8 mouse cellular contexts compared by ENCODE assay signal in genomic region chr6:87849780-87850154, GRCm38 (mm10). TPM values are rescaled to one million over a fixed set of nuclear protein-coding genes. Genes with fewer than 3 reads are reported as not detected.
DNase-seq lines count a peak whose midpoint lies in the region; ATAC-seq and TF ChIP-seq lines count a peak whose summit lies in the region.

No protein-coding gene starts in this region.

- H3K27me3 ChIP-seq in heart, embryonic 10.5 days (ENCODE audit: insufficient read depth, poor library complexity, severe bottlenecking): no peaks in the 10 kb centered on the region
- H3K27me3 ChIP-seq in forebrain, embryonic 13.5 days: no peaks in the 10 kb centered on the region
- no peaks in the 10 kb centered on the region for H3K27me3 ChIP-seq in liver, embryonic 12.5 days (replicated peaks)
- H3K27me3 ChIP-seq in small intestine, adult 2 months (ENCODE audit: control insufficient read depth, insufficient read depth, low read length): no peaks in the 10 kb centered on the region

- WGBS in heart, embryonic 10.5 days: 2% methylated on average over 8 of the region's 8 CpGs
- WGBS in forebrain, embryonic 13.5 days: under 1% methylated on average over 8 of the region's 8 CpGs
- 0% methylated on average over 8 of the region's 8 CpGs for WGBS in liver, embryonic 12.5 days (ENCODE audit: insufficient replicate concordance)
- WGBS in small intestine, adult 2 months: under 1% methylated on average over 8 of the region's 8 CpGs

- peak; percentile 83 for DNase-seq in heart, embryonic 10.5 days (ENCODE audit: low spot score)
- no peak for DNase-seq in heart, adult 8-10 months (ENCODE audit: low spot score)
- DNase-seq in ES-CJ7 (ENCODE audit: low read depth, low spot score): peak; percentile 78
- no peak for DNase-seq in adrenal gland, postnatal 4 days (ENCODE audit: low spot score in 2 of 2)
- no peak for DNase-seq in layer of hippocampus, adult 18-20 months (ENCODE audit: low spot score in 2 of 2)

- peaks cover 39% of the 10 kb centered on the region for H3K36me3 ChIP-seq in heart, embryonic 10.5 days
- peaks cover 14% of the 10 kb centered on the region for H3K36me3 ChIP-seq in forebrain, embryonic 13.5 days (ENCODE audit: poor library complexity, severe bottlenecking)
- H3K36me3 ChIP-seq in liver, embryonic 12.5 days: peaks cover 42% of the 10 kb centered on the region
- peaks cover 12% of the 10 kb centered on the region for H3K36me3 ChIP-seq in small intestine, adult 2 months (ENCODE audit: control insufficient read depth, insufficient read depth, low read length)

- peak overlapping the region; percentile 85 for H3K4me2 ChIP-seq in forebrain, embryonic 13.5 days
- H3K4me2 ChIP-seq in liver, embryonic 12.5 days: peak overlapping the region; percentile 84

- no peak for TF ChIP-seq CTCF in small intestine, adult 2 months (IDR thresholded peaks at IDR 0.05; ENCODE audit: extremely low read depth, insufficient read length, insufficient replicate concordance, low read depth, low read length)

- H3K4me1 ChIP-seq in heart, embryonic 10.5 days: peaks cover 20% of the 10 kb centered on the region; the same call in 1 of the 2 replicates
- H3K4me1 ChIP-seq in forebrain, embryonic 13.5 days: peaks cover 35% of the 10 kb centered on the region
- H3K4me1 ChIP-seq in liver, embryonic 12.5 days: peaks cover 58% of the 10 kb centered on the region
- H3K4me1 ChIP-seq in small intestine, adult 2 months (ENCODE audit: control insufficient read depth, insufficient read depth, insufficient read length, low read length): peaks cover 7% of the 10 kb centered on the region; the same call in 1 of the 2 replicates

- TF ChIP-seq POLR2A in small intestine, adult 2 months (IDR thresholded peaks at IDR 0.05; ENCODE audit: low read depth, low read length): no peak

- peak overlapping the region; percentile 100 for H3K27ac ChIP-seq in heart, embryonic 10.5 days
- H3K27ac ChIP-seq in forebrain, embryonic 13.5 days: no peak overlapping the region
- peak overlapping the region; percentile 92 for H3K27ac ChIP-seq in liver, embryonic 12.5 days
- H3K27ac ChIP-seq in small intestine, adult 2 months (ENCODE audit: insufficient read depth, low read depth, low read length): 0 out of 2 replicates have a peak overlapping the region, but pooled peaks have one; percentile 1

- peak overlapping the region; percentile 100 for H3K9ac ChIP-seq in forebrain, embryonic 13.5 days
- peak overlapping the region; percentile 98 for H3K9ac ChIP-seq in liver, embryonic 12.5 days

- H3K9me3 ChIP-seq in heart, embryonic 10.5 days: no peaks in the 10 kb centered on the region
- H3K9me3 ChIP-seq in forebrain, embryonic 13.5 days (replicated peaks): no peaks in the 10 kb centered on the region
- H3K9me3 ChIP-seq in liver, embryonic 12.5 days (replicated peaks): no peaks in the 10 kb centered on the region

- ATAC-seq in forebrain, embryonic 13.5 days: no peak
- ATAC-seq in liver, embryonic 12.5 days: no peak

- peak overlapping the region; percentile 100 for H3K4me3 ChIP-seq in heart, embryonic 10.5 days
- peak overlapping the region; percentile 98 for H3K4me3 ChIP-seq in forebrain, embryonic 13.5 days
- H3K4me3 ChIP-seq in liver, embryonic 12.5 days: peak overlapping the region; percentile 88
- H3K4me3 ChIP-seq in small intestine, adult 2 months (ENCODE audit: low read depth, low read length): peak overlapping the region; percentile 85

RNA-seq across cellular contexts. Expression of gene Cnbp, which starts 1.1 kb away (rescaled TPM):
- 999 and 1,260 TPM in 2 replicates for polyA plus RNA-seq in heart, embryonic 10.5 days (2016; fragmentation: Nextera tagmentation; extraction: Ambion mirVana)
- total RNA-seq in heart, adult 8-10 months (2022): 100 to 1,000 TPM; 315 to 376 (median 329) TPM
- 949 and 1,006 TPM in 2 replicates for polyA plus RNA-seq in forebrain, embryonic 13.5 days (2015; fragmentation: Nextera tagmentation; extraction: Ambion mirVana)
- 896 and 933 TPM in 2 replicates for polyA plus RNA-seq in liver, embryonic 12.5 days (2016; fragmentation: Nextera tagmentation; extraction: Ambion mirVana)
- 63.8 and 77.3 TPM in 2 replicates for polyA plus RNA-seq in small intestine, adult 2 months (2012; rRNA removed)
- total RNA-seq in adrenal gland, postnatal 4 days (2021): 100 to 1,000 TPM; 418 to 439 TPM
- total RNA-seq in layer of hippocampus, adult 18-20 months (2021): 100 to 1,000 TPM; 261 to 266 TPM

RNA-seq across cellular contexts. Expression of gene Isy1, which starts 11.2 kb away (rescaled TPM):
- 31.6 and 44.0 TPM in 2 replicates for polyA plus RNA-seq in heart, embryonic 10.5 days (2016; fragmentation: Nextera tagmentation; extraction: Ambion mirVana)
- total RNA-seq in heart, adult 8-10 months (2022): 10 to 100 TPM; 18.4 to 28.1 (median 20.6) TPM
- polyA plus RNA-seq in forebrain, embryonic 13.5 days (2015; fragmentation: Nextera tagmentation; extraction: Ambion mirVana): 46.5 and 49.8 TPM in 2 replicates
- 59.5 and 62.4 TPM in 2 replicates for polyA plus RNA-seq in liver, embryonic 12.5 days (2016; fragmentation: Nextera tagmentation; extraction: Ambion mirVana)
- 2.2 and 6.7 TPM in 2 replicates for polyA plus RNA-seq in small intestine, adult 2 months (2012; rRNA removed)
- 10 to 100 TPM; 37.4 to 43.2 TPM for total RNA-seq in adrenal gland, postnatal 4 days (2021)
- total RNA-seq in layer of hippocampus, adult 18-20 months (2021): 10 to 100 TPM; 24.1 to 25.0 TPM

RNA-seq across cellular contexts. Expression of gene Gm45140, which starts 14.2 kb away (rescaled TPM):
- 2.3 and 2.5 TPM in 2 replicates for polyA plus RNA-seq in heart, embryonic 10.5 days (2016; fragmentation: Nextera tagmentation; extraction: Ambion mirVana)
- total RNA-seq in heart, adult 8-10 months (2022): 1 to 10 TPM in 1 of 4 experiments, under 1 TPM in 1, not detected in 2; 0.24 to 1.9 TPM
- polyA plus RNA-seq in forebrain, embryonic 13.5 days (2015; fragmentation: Nextera tagmentation; extraction: Ambion mirVana): 1.4 and 2.3 TPM in 2 replicates
- 5.0 and 7.1 TPM in 2 replicates for polyA plus RNA-seq in liver, embryonic 12.5 days (2016; fragmentation: Nextera tagmentation; extraction: Ambion mirVana)
- polyA plus RNA-seq in small intestine, adult 2 months (2012; rRNA removed): 0.34 and 0.47 TPM in 2 replicates
- total RNA-seq in adrenal gland, postnatal 4 days (2021): 1 to 10 TPM; 1.7 to 3.0 TPM
- 1 to 10 TPM; 1.9 to 3.9 TPM for total RNA-seq in layer of hippocampus, adult 18-20 months (2021)

RNA-seq across cellular contexts. Expression of gene Rab43, which starts 37.8 kb away (rescaled TPM):
- polyA plus RNA-seq in heart, embryonic 10.5 days (2016; fragmentation: Nextera tagmentation; extraction: Ambion mirVana): 4.4 and 5.1 TPM in 2 replicates
- 10 to 100 TPM in 1 of 4 experiments, 1 to 10 TPM in 3; 7.9 to 13.3 (median 9.0) TPM for total RNA-seq in heart, adult 8-10 months (2022)
- 7.4 and 7.9 TPM in 2 replicates for polyA plus RNA-seq in forebrain, embryonic 13.5 days (2015; fragmentation: Nextera tagmentation; extraction: Ambion mirVana)
- 28.6 and 30.5 TPM in 2 replicates for polyA plus RNA-seq in liver, embryonic 12.5 days (2016; fragmentation: Nextera tagmentation; extraction: Ambion mirVana)
- polyA plus RNA-seq in small intestine, adult 2 months (2012; rRNA removed): 47.2 and 58.4 TPM in 2 replicates
- total RNA-seq in adrenal gland, postnatal 4 days (2021): 10 to 100 TPM; 44.3 to 49.2 TPM
- total RNA-seq in layer of hippocampus, adult 18-20 months (2021): 10 to 100 TPM; 15.6 to 19.8 TPM

RNA-seq across cellular contexts. Expression of gene Copg1, which starts 37.8 kb away (rescaled TPM):
- polyA plus RNA-seq in heart, embryonic 10.5 days (2016; fragmentation: Nextera tagmentation; extraction: Ambion mirVana): 173 and 179 TPM in 2 replicates
- total RNA-seq in heart, adult 8-10 months (2022): 10 to 100 TPM; 38.3 to 41.1 (median 40.0) TPM
- polyA plus RNA-seq in forebrain, embryonic 13.5 days (2015; fragmentation: Nextera tagmentation; extraction: Ambion mirVana): 133 and 151 TPM in 2 replicates
- 79.2 and 85.0 TPM in 2 replicates for polyA plus RNA-seq in liver, embryonic 12.5 days (2016; fragmentation: Nextera tagmentation; extraction: Ambion mirVana)
- 44.8 and 62.5 TPM in 2 replicates for polyA plus RNA-seq in small intestine, adult 2 months (2012; rRNA removed)
- 100 to 1,000 TPM; 132 to 136 TPM for total RNA-seq in adrenal gland, postnatal 4 days (2021)
- total RNA-seq in layer of hippocampus, adult 18-20 months (2021): 100 to 1,000 TPM; 253 to 256 TPM

Comparison
In these comparisons a context has a peak if more than half of its experiments do, and no peak if none do; other contexts are left out.
1. DNase-seq: peak in heart, embryonic 10.5 days (single experiment) and ES-CJ7 (single experiment); none in heart, adult 8-10 months (single experiment), adrenal gland, postnatal 4 days (0 of 2) and layer of hippocampus, adult 18-20 months (0 of 2).
2. RNA of gene Cnbp, which starts 1.1 kb away (polyA plus RNA-seq): 999 to 1,260 TPM in heart, embryonic 10.5 days, 949 to 1,006 TPM in forebrain, embryonic 13.5 days and 896 to 933 TPM in liver, embryonic 12.5 days; 63.8 to 77.3 TPM in small intestine, adult 2 months; every median in the first group is over 10 times any median in the second.
3. Peak in every context shown above with its lines, with median percentiles within 50 percentile points of each other: H3K4me3 ChIP-seq.